Mouse (Mus musculus) hindbrain, postnatal 0 days (tissue): ENCODE measurements around the gene Dnajc6. TPM values are rescaled to one million over a fixed set of nuclear protein-coding genes. Genes with fewer than 3 reads are reported as not detected.

Source experiments
- ATAC-seq: fragments of 200-750 bp; cut with Nextera tagmentation; 2 replicates; pipeline ENCODE4 v1.8.0; 2017; ENCODE audit warnings: mild to moderate bottlenecking, moderate TSS enrichment, moderate library complexity
- DNase-seq: peaks from one replicate; pipeline ENCODE4 v3.0.0-alpha.2; 2015; ENCODE audit warnings: low spot score
- H3K27ac ChIP-seq: fragments of 300-500 bp; sonication (generic); 2 replicates; pipeline ENCODE4 v1.5.1; 2014; ENCODE audit warnings: mild to moderate bottlenecking
- H3K27me3 ChIP-seq: fragments of 300-500 bp; sonication (generic); 2 replicates; pipeline ENCODE4 v1.6.1; 2014; ENCODE audit warnings: low read length, mixed read lengths; ENCODE audit not compliant: insufficient read depth
- H3K36me3 ChIP-seq: fragments of 300-500 bp; sonication (generic); 2 replicates; pipeline ENCODE4 v1.6.1; 2014; ENCODE audit warnings: low read length, mixed read lengths; ENCODE audit not compliant: insufficient read depth
- H3K4me1 ChIP-seq: fragments of 300-500 bp; sonication (generic); 2 replicates; pipeline ENCODE4 v1.6.1; 2014; ENCODE audit warnings: antibody characterized with exemption, low read length, mixed read lengths; ENCODE audit not compliant: insufficient read depth
- H3K4me2 ChIP-seq: fragments of 300-500 bp; sonication (generic); 2 replicates; pipeline ENCODE4 v1.6.1; 2014; ENCODE audit warnings: low read depth, mild to moderate bottlenecking, low read length, moderate library complexity, mixed read lengths
- H3K4me3 ChIP-seq: fragments of 300-500 bp; sonication (generic); 2 replicates; pipeline ENCODE4 v1.5.1; 2014; ENCODE audit warnings: low read length
- H3K9ac ChIP-seq: fragments of 300-500 bp; sonication (generic); replicated peaks from 2 replicates; pipeline ENCODE4 v1.6.1; 2014; ENCODE audit warnings: mild to moderate bottlenecking, low read length, moderate library complexity, mixed read lengths
- H3K9me3 ChIP-seq: fragments of 300-500 bp; sonication (generic); 2 replicates; pipeline ENCODE4 v1.6.1; 2016; ENCODE audit warnings: low read length, mixed read lengths
- CTCF ChIP-seq: IDR thresholded peaks from 2 replicates; pipeline ENCODE4 v1.5.1; 2016; ENCODE audit warnings: antibody characterized with exemption, control low read depth, low read depth
- WGBS: fragments of 180-500 bp; shearing (Covaris S2); extraction: QIAGEN DNeasy Blood & Tissue Kit; methylation state at CpG from one replicate; pipeline ENCODE4 v1.1.7; 2014; 5-methylcytosine and 5-hydroxymethylcytosine counted together
- polyA plus RNA-seq: library from polyadenylated mRNA; unstranded; fragments of >200 nt; fragmentation: Nextera tagmentation; extraction: Ambion mirVana; gene quantifications from 2 replicates; pipeline ENCODE4 v1.2.1, GENCODE M21; 2015
- total RNA-seq: library from RNA; depleted of rRNA; stranded (reverse); fragments of >200 nt; gene quantifications from 2 replicates; pipeline ENCODE4 v1.2.3, GENCODE M21; 2014

The Dnajc6 gene
- total and polyA plus RNA-seq, 2 experiments from 2014 or later: 60.9 to 205 TPM

DNA sequence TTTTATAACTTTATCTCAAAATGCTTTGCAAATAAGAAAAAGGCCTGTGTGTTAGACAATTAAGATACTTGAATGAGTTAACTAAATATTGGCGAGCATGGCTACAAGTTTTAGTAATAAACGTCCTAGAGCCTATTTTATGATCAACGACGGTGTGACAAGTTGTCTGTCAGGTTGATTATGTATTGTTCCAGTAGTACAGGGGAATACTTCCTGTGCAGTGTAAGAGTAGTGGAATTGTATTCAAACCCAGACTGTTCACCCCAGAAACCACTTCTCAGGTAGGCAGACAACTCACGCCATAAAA is 14.4 kb downstream of the Dnajc6 start:
- Histone ChIP-seq H3K27ac (no peak overlapping the region), H3K4me2 (no peak overlapping the region), H3K9me3 (no peaks in the 10 kb centered on the region), H3K27me3 (no peaks in the 10 kb centered on the region), H3K4me1 (no peaks in the 10 kb centered on the region), H3K36me3 (no peaks in the 10 kb centered on the region), H3K4me3 (no peak overlapping the region), H3K9ac (no peak overlapping the region)
- TF ChIP-seq CTCF: no peak
- 76% methylated on average over 5 of the region's 5 CpGs for WGBS
- ATAC-seq (no peak), DNase-seq (no peak)

DNA sequence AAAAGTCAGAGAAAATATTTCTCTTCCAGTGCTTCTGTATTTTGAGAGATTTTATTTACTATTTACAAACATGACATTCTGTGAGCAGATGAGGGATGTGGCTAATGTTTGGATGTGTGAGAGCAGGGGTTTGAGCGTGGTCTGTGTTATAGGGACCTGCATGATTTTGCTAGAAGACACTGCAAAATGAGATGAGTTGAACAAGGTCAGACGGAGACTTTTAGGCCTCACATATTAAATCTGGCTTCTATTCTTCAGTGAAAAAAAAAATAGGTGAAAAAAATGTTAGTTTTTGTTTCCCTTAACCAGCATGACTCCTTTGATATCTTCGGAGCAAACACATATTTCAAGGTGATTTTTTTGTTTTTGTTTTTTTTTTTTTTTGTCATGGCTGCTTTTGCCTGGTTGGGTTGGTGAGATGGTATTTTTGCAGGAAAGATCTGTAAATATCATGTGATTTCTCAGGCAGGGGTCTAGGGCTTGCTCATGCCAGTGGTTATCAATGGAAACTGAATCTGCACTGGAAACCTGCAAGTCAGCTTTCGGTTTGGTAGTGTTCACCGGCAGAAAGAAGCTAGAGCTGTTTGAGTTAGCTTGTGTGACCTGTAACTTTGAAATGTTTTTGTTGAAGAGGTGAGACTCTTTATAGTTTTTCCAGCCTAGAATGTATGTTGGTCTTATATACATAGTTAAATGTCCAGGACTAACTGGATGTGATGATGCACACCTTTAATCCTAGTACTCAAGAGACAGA is 15.5 kb downstream of the Dnajc6 start:
- WGBS: 85% methylated on average over 5 of the region's 5 CpGs
- Histone ChIP-seq H3K4me2 (no peak overlapping the region), H3K9me3 (no peaks in the 10 kb centered on the region), H3K4me1 (no peaks in the 10 kb centered on the region), H3K4me3 (no peak overlapping the region), H3K27ac (no peak overlapping the region), H3K9ac (no peak overlapping the region), H3K27me3 (no peaks in the 10 kb centered on the region), H3K36me3 (no peaks in the 10 kb centered on the region)
- DNase-seq (no peak), ATAC-seq (no peak)
- TF ChIP-seq CTCF: no peak

DNA sequence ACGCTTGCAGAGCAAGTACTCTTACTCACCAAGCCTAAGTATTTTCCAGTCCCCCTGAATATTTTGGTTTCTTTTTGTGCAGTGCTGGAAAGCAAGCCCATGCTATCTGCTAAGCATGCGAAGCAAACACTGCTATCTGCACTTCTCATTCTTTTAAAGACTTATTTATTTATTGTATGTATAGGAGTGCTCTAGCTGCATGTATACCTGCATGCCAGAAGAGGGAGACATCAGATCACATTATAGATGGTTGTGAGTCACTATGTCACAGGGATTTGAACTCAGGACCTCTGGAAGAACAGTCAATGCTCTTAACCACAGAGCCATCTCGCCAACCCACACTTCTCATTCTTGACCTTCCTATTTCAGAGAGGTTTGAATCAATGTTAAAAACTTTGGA is 16.8 kb downstream of the Dnajc6 start:
- H3K4me3 ChIP-seq: no peak overlapping the region
- H3K9me3 ChIP-seq: no peaks in the 10 kb centered on the region
- no peak overlapping the region for H3K27ac ChIP-seq
- no peak for DNase-seq
- 95% methylated on average over 3 of the region's 3 CpGs for WGBS
- ATAC-seq: no peak
- no peaks in the 10 kb centered on the region for H3K4me1 ChIP-seq
- H3K9ac ChIP-seq: no peak overlapping the region
- peak; percentile 43 for TF ChIP-seq CTCF
- no peaks in the 10 kb centered on the region for H3K36me3 ChIP-seq
- no peak overlapping the region for H3K4me2 ChIP-seq
- no peaks in the 10 kb centered on the region for H3K27me3 ChIP-seq

DNA sequence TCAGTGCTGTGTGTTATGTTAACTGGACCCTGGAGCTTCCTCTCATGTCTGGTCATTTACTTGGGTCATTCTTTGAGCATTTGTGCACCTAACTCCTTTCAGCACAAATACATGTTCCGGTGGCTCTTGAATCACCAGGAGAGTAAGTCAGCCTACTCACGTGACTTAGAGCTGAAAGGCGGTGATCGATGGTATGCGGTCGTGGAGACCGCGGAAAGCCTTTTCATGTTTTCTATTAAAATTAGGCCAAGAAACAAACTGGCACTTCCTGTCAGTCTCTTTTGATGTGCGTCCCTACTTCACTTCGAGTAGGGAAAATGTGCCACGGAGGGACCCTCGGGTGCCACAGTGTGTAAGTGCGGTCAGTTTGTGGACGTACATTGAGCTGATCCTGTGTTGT is 19.4 kb downstream of the Dnajc6 start:
- DNase-seq (no peak), ATAC-seq (no peak)
- H3K4me2 ChIP-seq: no peak overlapping the region
- WGBS: 95% methylated on average over 14 of the region's 14 CpGs
- H3K27me3 ChIP-seq: no peaks in the 10 kb centered on the region
- H3K36me3 ChIP-seq: no peaks in the 10 kb centered on the region
- no peaks in the 10 kb centered on the region for H3K4me1 ChIP-seq
- TF ChIP-seq CTCF: no peak
- no peaks in the 10 kb centered on the region for H3K9me3 ChIP-seq
- no peak overlapping the region for H3K27ac ChIP-seq
- no peak overlapping the region for H3K4me3 ChIP-seq
- no peak overlapping the region for H3K9ac ChIP-seq

DNA sequence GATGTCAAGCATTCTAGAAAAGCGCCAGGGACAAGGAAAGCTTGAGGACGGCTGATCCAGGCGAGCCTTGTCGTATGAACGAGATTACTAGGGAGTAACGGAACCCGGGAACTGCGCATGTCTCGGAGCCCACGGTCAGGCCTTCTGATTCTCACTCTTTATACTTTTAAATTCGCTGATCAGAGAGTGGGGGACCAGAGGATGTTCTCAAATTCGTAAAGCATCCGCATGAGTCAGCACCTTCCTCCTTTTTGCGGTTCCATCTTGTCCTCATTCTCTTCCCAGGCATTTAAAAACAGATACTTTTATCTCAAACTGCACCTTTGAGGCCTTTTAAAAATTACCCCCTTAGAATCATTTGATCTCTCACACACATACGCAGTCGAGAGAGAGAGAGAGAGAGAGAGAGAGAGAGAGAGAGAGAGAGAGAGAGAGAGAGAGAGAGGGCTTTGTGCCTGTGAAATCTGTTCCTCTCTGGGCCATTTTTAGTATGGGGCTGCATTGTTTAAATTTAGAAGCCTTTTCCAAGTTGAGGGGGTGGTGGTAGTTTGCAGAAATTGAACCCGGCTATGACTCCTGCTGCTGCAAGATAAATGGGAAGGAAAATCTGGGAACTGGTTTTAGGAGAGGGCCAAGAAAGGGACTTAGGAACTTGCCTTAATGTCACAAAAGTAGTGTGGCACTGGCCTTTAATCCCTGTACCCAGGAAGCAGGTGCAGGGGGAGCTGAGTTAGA is 20.2 kb downstream of the Dnajc6 start:
- Histone ChIP-seq H3K9me3 (no peaks in the 10 kb centered on the region), H3K4me2 (no peak overlapping the region), H3K4me1 (no peaks in the 10 kb centered on the region), H3K27ac (no peak overlapping the region), H3K36me3 (no peaks in the 10 kb centered on the region), H3K27me3 (no peaks in the 10 kb centered on the region), H3K9ac (no peak overlapping the region), H3K4me3 (no peak overlapping the region)
- no peak for TF ChIP-seq CTCF
- WGBS: 86% methylated on average over 17 of the region's 17 CpGs
- DNase-seq (no peak), ATAC-seq (no peak)

DNA sequence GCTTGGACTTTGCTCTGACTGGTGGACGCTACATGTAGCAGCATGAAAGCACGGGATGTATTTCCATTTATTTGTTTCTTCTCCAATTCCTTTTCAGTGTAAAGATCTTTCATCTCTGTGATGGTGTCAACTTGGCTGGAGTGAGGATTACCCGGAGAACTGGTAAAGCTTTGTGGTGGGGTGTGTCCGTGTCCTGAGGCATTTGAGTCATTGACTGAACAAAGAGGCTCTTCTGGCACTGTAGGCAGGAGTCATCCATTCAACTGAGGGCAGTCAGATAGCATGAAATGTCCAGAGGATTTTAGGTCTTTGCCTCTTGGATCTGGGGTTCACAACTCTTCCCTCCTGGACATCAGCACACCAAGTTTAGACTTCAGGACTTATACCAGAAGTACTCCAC is 35.5 kb downstream of the Dnajc6 start:
- no peak overlapping the region for H3K4me2 ChIP-seq
- 89% methylated on average over 4 of the region's 4 CpGs for WGBS
- H3K36me3 ChIP-seq: no peaks in the 10 kb centered on the region
- no peaks in the 10 kb centered on the region for H3K9me3 ChIP-seq
- no peak for TF ChIP-seq CTCF
- no peak overlapping the region for H3K9ac ChIP-seq
- DNase-seq (no peak), ATAC-seq (no peak)
- no peaks in the 10 kb centered on the region for H3K4me1 ChIP-seq
- no peak overlapping the region for H3K27ac ChIP-seq
- H3K27me3 ChIP-seq: no peaks in the 10 kb centered on the region
- H3K4me3 ChIP-seq: no peak overlapping the region

DNA sequence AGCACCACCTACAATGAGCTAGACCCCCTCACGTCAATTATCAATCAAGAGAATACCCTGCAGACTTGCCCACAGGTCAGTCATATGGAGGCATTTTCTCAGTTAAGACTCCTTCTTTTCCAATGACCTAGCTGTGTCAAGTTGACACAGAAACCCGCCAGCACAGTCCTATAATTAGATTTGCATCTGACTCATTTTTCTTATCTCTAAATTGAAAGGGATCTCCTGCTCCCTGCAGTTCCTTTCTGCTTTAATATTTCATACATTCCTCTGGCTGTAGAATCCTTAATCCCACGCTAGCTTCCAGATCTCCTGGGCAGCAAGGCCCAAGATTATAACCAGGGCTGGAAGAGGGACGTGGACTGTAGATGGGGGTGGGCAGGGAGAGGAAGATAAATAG is 44.1 kb downstream of the Dnajc6 start:
- Histone ChIP-seq H3K27ac (no peak overlapping the region), H3K4me3 (no peak overlapping the region), H3K27me3 (no peaks in the 10 kb centered on the region), H3K9ac (no peak overlapping the region), H3K4me2 (no peak overlapping the region), H3K36me3 (no peaks in the 10 kb centered on the region), H3K9me3 (no peaks in the 10 kb centered on the region), H3K4me1 (no peaks in the 10 kb centered on the region)
- ATAC-seq (no peak), DNase-seq (no peak)
- WGBS: 66% methylated on average over 4 of the region's 4 CpGs
- TF ChIP-seq CTCF: no peak
